Mouse (Mus musculus) B cell, adult 2 months (primary cell): ENCODE measurements around the gene Bmpr1a.
A peak's percentile ranks its signal among the peaks of the same experiment; 100 is the strongest.
"Not testable (repeated sequence)": the region's sequence is repeated elsewhere in the genome, so short reads cannot be mapped to it uniquely, and the experiment has no call there.

Experiments used
- DNase-seq, 2 experiments: peaks; one replicate each; pipeline ENCODE4 v3.0.0; 2022

The Bmpr1a gene

GRCm38 (mm10) chr14:34447659-34448058 lies 55.5 kb downstream of the Bmpr1a start:
- no peak for DNase-seq

GRCm38 (mm10) chr14:34446624-34447023 lies 56.5 kb downstream of the Bmpr1a start:
- DNase-seq: no peak

- no peak for DNase-seq
These were observed 57.8 kb downstream of the Bmpr1a start for GRCm38 (mm10) chr14:34445348-34445747.

DNA sequence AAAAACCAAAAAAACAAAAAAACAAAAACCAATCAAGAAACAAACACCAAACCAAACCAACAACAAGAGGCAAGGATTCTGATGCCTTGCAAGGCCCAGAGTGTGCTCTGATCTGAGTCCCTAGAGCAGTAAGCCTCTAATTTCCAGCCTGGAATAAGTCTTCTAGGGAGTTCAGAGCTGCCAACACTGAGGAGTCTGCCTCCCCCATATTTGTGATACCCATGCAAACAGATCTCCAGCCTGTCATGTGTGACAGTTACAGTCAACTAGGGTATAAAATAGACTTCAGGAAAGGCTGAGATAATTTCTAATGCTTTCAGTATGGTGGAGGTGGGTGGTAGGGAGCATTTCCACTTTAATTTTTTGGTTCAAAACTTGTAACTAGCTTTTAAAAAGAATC lies 58.2 kb downstream of the Bmpr1a start:
- DNase-seq: no peak

DNA sequence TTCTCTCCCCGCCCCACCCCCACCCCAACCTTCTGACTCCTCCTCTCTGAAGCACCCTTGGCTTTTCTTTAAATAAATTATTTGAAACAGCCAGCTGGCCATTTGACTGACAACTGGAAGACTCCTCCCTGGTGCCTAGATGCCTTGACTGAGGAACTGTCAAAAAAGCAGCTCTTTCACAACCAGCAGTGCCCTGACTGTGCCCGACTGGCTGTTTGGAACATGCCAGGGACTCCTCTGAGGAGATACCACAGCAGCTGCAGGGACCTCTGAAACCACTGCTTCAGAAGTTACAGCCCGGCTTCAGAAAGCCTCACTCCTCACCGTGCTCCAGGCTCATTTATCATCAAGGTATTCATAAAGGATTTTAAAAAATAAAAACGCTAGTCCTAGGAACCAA lies 58.8 kb downstream of the Bmpr1a start:
- DNase-seq: no peak

DNA sequence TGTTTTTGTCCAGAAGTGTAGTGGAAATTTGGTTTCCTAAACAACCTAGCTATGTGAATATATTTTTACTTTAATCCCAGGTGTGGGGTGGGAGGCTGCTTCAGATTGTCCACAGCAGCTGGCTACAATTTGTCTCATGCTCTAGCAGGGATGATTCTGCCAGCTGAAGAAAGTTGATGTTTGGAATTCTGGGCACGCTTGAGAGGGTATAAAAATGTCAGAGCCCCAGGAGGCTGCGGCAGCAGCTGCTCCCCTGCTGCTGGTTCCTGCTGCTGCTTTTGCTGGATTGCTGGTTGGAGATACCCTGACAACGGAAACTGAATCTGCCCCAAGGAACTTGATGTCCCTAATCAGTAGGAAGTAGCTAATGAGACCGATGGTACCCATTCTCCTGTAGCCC lies 60.6 kb downstream of the Bmpr1a start:
- no peak for DNase-seq

- DNase-seq: no peak
These were observed 62.5 kb downstream of the Bmpr1a start for GRCm38 (mm10) chr14:34440526-34441066.

GRCm38 (mm10) chr14:34429069-34429468 lies 74.1 kb downstream of the Bmpr1a start:
- no peak for DNase-seq

- DNase-seq: no peak
These were observed 74.9 kb downstream of the Bmpr1a start for GRCm38 (mm10) chr14:34428274-34428673.

- DNase-seq: no peak
These were observed 82.1 kb downstream of the Bmpr1a start for GRCm38 (mm10) chr14:34421078-34421477.

DNA sequence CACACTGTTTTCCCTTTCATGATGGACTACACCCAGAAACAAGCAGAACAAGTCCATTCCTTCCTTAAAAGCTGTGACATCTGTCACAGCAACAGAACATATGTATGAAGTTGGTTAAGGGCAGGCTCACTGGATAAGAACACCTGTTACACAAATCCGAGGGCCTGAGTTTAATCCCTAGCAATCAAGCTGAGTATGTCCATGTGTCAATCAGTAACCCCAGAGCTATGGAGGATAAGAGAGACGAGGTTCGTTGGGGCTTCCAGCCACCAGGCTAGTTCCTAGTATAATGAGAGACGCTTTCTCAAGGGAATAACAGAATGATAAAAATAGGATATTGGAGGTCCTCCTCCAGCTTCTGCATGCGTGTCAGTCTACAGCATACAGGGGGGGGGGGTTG lies 85.6 kb downstream of the Bmpr1a start:
- no peak for DNase-seq

GRCm38 (mm10) chr14:34416946-34417345 lies 86.2 kb downstream of the Bmpr1a start:
- DNase-seq: not testable (repeated sequence)

DNA sequence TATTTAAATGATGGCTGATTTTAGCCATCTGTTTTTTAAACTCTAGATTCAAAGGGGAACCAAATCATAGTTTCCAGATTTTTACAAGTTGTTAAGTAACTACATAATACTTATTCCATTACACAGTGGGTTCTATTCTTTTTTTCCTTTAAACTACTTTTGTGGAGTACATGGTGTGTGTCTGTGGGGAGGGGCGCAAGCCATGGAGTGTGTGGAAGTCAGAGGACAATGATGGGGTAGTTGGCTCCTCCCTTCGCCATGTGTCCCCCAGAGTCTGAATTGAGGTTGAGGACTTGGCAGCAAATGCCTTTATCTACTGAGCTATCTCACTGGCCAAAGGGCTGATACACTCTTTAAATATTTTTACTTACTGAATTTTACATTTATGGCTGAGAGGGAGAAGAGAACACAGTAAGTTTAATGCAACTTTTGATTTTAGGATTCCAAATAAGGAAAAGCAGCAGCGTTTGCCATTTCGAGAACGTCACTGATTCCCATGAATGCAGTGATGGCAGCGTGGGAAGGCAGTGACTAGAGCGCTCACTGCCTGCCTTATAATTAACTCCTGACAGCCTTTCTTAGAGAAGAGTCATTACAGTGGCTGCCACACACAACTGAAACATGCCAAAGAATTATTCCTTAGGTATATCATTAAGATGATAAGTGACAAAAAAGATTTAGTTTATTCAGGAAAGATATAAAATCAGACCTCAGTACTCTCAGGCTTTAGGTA lies 90.8 kb downstream of the Bmpr1a start:
- DNase-seq: no peak

GRCm38 (mm10) chr14:34410716-34411115 lies 92.4 kb downstream of the Bmpr1a start:
- DNase-seq: no peak

DNA sequence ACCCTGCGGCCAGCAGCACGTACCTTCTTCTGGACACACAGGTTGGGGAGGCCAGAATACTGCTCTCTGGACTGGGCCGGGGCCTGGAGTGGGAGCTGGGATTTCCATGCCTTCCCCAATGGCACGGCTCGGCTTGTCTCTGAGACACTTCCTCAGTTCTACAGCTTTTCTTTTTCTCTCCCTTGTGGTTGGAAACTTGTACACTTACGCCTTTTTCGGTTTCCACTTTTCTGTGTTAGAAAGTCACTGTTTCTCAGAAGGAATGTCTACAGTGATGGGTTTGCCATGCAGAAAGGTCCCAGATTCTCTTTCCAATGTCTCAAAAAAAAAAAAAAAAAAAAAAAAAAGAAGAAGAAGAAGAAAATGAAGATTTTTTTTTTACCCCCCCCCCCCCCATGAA lies 99.7 kb downstream of the Bmpr1a start:
- no peak for DNase-seq

- no peak for DNase-seq
These were observed 100.3 kb downstream of the Bmpr1a start for GRCm38 (mm10) chr14:34402871-34403270.

DNA sequence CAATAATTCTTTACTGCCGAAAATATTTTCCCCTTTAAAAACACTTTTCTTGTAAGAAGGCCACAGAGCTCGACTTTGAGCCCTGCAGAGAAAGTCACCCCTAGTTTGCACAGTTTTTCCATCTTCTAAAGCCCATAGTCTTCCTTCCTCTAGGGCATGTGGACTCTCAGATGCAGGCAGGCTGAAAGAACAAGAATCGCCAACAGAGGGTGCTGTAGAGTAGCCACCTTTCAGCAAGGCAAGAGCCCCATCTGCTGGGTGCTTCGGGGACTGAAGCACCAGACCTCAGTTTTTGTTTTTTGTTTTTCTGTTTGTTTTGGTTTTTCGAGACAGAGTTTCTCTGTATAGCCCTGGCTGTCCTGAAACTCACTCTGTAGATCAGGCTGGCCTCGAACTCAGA lies 102.0 kb downstream of the Bmpr1a start:
- DNase-seq: peak; percentile 80 to 82

GRCm38 (mm10) chr14:34400021-34400420 lies 103.1 kb downstream of the Bmpr1a start:
- no peak for DNase-seq

DNA sequence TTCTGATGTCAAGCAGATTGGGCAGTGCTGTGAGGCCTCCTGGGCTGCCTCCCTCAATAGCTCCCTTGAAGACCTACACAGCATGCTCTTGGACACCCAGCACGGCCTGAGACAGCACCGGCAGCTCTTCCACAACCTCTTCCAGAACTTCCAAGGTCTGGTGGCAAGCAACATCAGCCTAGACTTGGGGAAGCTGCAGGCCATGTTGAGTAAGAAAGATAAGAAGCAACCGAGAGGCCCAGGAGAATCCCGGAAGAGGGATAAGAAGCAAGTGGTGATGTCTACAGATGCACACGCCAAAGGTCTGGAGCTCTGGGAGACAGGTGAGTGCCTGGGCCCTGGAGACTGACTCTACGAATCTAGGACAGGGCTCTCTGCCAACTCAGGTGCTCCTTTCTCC lies 103.8 kb downstream of the Bmpr1a start:
- no peak for DNase-seq

DNA sequence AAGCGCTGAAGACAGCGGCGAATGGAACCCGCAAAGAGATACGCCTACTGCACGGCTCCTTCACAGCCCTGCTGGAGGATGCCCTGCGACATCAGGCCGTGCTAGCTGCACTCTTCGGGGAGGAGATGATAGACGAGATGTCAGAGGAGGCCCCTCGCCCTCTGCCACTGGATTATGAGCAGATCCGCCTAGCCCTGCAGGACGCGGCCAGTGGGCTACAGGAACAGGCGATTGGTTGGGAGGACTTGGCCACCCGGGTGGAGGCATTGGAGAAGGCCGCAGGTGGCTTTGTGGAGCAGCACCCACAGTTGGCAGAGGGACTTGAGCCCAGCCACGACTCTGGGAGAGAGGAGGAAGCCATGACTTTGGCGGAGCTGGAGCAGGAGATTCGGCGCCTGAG lies 104.2 kb downstream of the Bmpr1a start:
- DNase-seq: no peak

DNA sequence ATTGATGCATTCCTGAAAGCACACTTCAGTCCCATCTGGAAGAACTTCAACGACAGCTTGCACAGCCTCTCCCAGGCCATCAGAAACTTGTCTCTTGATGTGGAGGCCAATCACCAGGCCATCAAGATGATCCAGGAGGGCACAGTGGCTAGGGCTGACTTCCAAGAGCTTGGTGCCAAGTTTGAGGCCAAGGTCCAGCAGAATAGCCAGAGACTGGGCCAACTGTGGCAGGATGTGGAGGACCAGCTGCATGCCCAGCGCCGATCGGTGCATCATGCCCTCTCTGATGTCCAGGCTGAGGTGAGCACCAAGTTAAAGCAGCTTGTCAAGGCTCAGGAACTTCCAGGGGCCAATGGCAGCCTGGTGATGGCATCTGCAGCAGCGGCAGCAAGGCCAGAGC lies 105.3 kb downstream of the Bmpr1a start:
- no peak for DNase-seq

- no peak for DNase-seq
These were observed 109.8 kb downstream of the Bmpr1a start for GRCm38 (mm10) chr14:34393295-34393694.

- no peak for DNase-seq
These were observed 120.0 kb downstream of the Bmpr1a start for GRCm38 (mm10) chr14:34382921-34383704.
